Mouse (Mus musculus) liver, embryonic 14.5 days (tissue): ENCODE results near the gene Spsb2.

Experiments
- CTCF ChIP-seq: IDR thresholded peaks from 2 replicates; pipeline ENCODE4 v1.5.1; 2016; ENCODE audit warnings: antibody characterized with exemption, low read depth, control low read depth
- EP300 ChIP-seq: IDR thresholded peaks from 2 replicates; pipeline ENCODE4 v1.6.1; 2016; ENCODE audit warnings: antibody characterized with exemption, low read depth

DNA sequence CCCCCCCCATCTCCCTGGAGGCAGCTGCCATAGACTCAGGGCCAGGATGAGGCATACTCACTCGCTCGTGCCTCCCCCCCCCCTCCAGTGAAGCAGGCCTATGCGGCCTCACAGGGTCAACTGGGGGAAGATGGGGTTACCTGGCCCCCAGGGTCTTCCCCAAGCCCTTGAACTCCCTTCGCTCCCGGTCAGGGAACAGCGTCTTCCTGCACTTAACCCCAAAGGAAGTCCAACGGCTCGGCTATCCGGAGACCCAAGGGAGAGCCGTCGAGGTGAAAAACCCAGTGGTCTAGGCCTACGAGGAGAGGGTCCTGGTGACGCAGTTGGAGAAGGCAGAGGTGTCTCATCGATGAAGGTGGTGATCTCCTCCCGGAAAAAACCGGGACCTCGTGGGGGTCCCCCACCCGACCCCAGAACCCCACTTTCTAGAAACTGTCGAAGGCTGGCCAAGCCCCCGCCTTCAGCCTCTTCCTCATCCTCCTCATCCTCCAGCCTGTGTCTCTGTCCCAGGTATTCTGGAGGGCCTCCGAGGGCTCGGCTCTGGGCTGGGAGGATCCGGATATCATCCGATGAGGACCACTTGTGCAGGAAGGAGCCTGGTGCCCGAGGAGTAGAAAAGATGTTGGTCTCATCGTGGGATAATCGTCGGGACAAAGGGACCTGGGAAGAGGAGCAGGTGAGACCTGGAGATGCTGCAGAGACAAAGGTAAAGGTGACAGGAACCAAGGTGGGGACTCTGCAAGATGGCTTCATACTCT lies 50.3 kb downstream of the Spsb2 start:
- TF ChIP-seq CTCF = no peak
- TF ChIP-seq EP300 = no peak
